10 mouse cellular contexts compared by ENCODE assay signal in the genomic region with DNA sequence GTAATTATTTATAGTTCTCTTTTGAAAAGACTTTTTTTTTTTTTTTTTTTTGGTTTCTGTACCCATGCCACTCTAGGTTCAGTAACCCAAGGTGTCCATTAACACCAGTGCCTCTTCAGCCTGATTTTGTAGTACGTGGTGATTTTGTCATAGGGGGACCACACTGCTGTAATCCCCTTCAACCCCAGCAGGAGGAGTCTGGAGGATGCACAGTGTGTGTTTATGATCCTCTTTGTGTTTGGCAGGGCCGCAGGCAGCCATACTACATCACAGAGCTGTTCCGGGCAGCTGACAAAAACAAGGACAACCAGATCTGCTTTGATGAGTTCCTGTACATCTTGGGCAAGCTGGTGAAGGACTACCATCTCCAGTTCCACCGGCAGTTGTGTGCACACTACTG. TPM values are rescaled to one million over a fixed set of nuclear protein-coding genes. Genes with fewer than 3 reads are reported as not detected.
DNase-seq lines count a peak whose midpoint lies in the region; ATAC-seq and TF ChIP-seq lines count a peak whose summit lies in the region.
"Had no signal": no experiment of that assay in that cellular context is flagged by ENCODE, and none has a peak within 500 bp of the region (broad histone marks: within the 10 kb centered on the region; RNA-seq: fewer than 3 reads in every experiment).

No protein-coding gene starts in this region.

- no peak for ATAC-seq in intestine, embryonic 14.5 days (replicated peaks; ENCODE audit: low FRiP score, low TSS enrichment, low read depth)
- ATAC-seq in intestine, embryonic 16.5 days = no peak

- no peak overlapping the region for H3K4me2 ChIP-seq in intestine, embryonic 14.5 days (ENCODE audit: low read length)
- H3K4me2 ChIP-seq in intestine, embryonic 16.5 days (ENCODE audit: low read depth, low read length) = no peak overlapping the region
- H3K4me2 ChIP-seq: liver, embryonic 13.5 days had no signal

- peak; percentile 45 for DNase-seq in intestine, embryonic 14.5 days (ENCODE audit: low spot score)
- peak; percentile 11 for DNase-seq in thymus, adult 2 months
- DNase-seq in thymus, postnatal 36 days = no peak
- DNase-seq in brain, embryonic 14.5 days (ENCODE audit: low read depth) = no peak
- no peak for DNase-seq in cerebellum, postnatal 4 days (ENCODE audit: low spot score in 2 of 2)
- DNase-seq in c-Kit-positive CD71-positive TER-119-positive erythroid progenitor cells, embryonic 14.5 days (ENCODE audit: low spot score) = no peak
- DNase-seq: liver, embryonic 13.5 days; right cerebral cortex, adult 18-20 months had no signal

- no peaks in the 10 kb centered on the region for H3K9me3 ChIP-seq in intestine, embryonic 14.5 days (ENCODE audit: control insufficient read depth, low read length)
- H3K9me3 ChIP-seq in intestine, embryonic 16.5 days (ENCODE audit: control insufficient read depth, low read length) = no peaks in the 10 kb centered on the region
- H3K9me3 ChIP-seq: liver, embryonic 13.5 days had no signal

- H3K36me3 ChIP-seq in intestine, embryonic 14.5 days (ENCODE audit: control insufficient read depth, insufficient read depth, low read length) = no peaks in the 10 kb centered on the region
- H3K36me3 ChIP-seq in intestine, embryonic 16.5 days (ENCODE audit: control insufficient read depth, insufficient read depth, low read length) = no peaks in the 10 kb centered on the region
- H3K36me3 ChIP-seq in thymus, adult 2 months (ENCODE audit: control insufficient read depth, insufficient read depth, low read length) = no peaks in the 10 kb centered on the region
- H3K36me3 ChIP-seq: liver, embryonic 13.5 days had no signal

- TF ChIP-seq POLR2A in thymus, adult 2 months (IDR thresholded peaks at IDR 0.05; ENCODE audit: control insufficient read depth, extremely low read depth, insufficient read depth, low read length, poor library complexity) = no peak
- no peak for TF ChIP-seq POLR2A in brain, embryonic 14.5 days (IDR thresholded peaks at IDR 0.05; ENCODE audit: borderline replicate concordance, extremely low read depth, insufficient read depth, insufficient read length, poor library complexity, severe bottlenecking)

- H3K27me3 ChIP-seq in intestine, embryonic 14.5 days (replicated peaks; ENCODE audit: control insufficient read depth, insufficient read depth, low read length) = 0 out of 2 replicates have a peak, but pooled peaks cover 2% of the 10 kb centered on the region
- no peaks in the 10 kb centered on the region; the same call in 1 of the 2 replicates for H3K27me3 ChIP-seq in intestine, embryonic 16.5 days (replicated peaks; ENCODE audit: control insufficient read depth, insufficient read depth, low read length)
- H3K27me3 ChIP-seq in thymus, adult 2 months (ENCODE audit: control insufficient read depth, insufficient read depth, low read length) = no peaks in the 10 kb centered on the region
- H3K27me3 ChIP-seq: liver, embryonic 13.5 days had no signal

- 64% methylated on average over 4 of the region's 4 CpGs for WGBS in intestine, embryonic 14.5 days
- WGBS in intestine, embryonic 16.5 days = 69% methylated on average over 4 of the region's 4 CpGs
- 77% methylated on average over 4 of the region's 4 CpGs for WGBS in thymus, adult 2 months

- no peak overlapping the region for H3K27ac ChIP-seq in intestine, embryonic 14.5 days (ENCODE audit: low read depth)
- H3K27ac ChIP-seq in intestine, embryonic 16.5 days (ENCODE audit: low read length) = no peak overlapping the region
- no peak overlapping the region for H3K27ac ChIP-seq in thymus, adult 2 months (ENCODE audit: control insufficient read depth, insufficient read depth, low read length)
- H3K27ac ChIP-seq: liver, embryonic 13.5 days had no signal

- no peaks in the 10 kb centered on the region for H3K4me1 ChIP-seq in intestine, embryonic 14.5 days (replicated peaks; ENCODE audit: control insufficient read depth, insufficient read depth, low read length)
- H3K4me1 ChIP-seq in intestine, embryonic 16.5 days (ENCODE audit: control insufficient read depth, insufficient read depth, low read length) = no peaks in the 10 kb centered on the region
- H3K4me1 ChIP-seq in thymus, adult 2 months (replicated peaks; ENCODE audit: control insufficient read depth, insufficient read depth, low read length) = no peaks in the 10 kb centered on the region
- H3K4me1 ChIP-seq: liver, embryonic 13.5 days had no signal

- H3K4me3 ChIP-seq in intestine, embryonic 14.5 days (ENCODE audit: low read depth, low read length) = no peak overlapping the region
- no peak overlapping the region for H3K4me3 ChIP-seq in intestine, embryonic 16.5 days (ENCODE audit: low read length)
- no peak overlapping the region for H3K4me3 ChIP-seq in thymus, adult 2 months (ENCODE audit: control insufficient read depth, insufficient read depth, low read length)
- H3K4me3 ChIP-seq: liver, embryonic 13.5 days had no signal

- TF ChIP-seq CTCF in thymus, adult 2 months (IDR thresholded peaks at IDR 0.05; ENCODE audit: borderline replicate concordance, control insufficient read depth, extremely low read depth, insufficient read depth, low read length, poor library complexity) = no peak
- TF ChIP-seq CTCF in brain, embryonic 14.5 days (IDR thresholded peaks at IDR 0.05; ENCODE audit: borderline replicate concordance, extremely low read depth, insufficient read depth, insufficient read length) = peak; percentile 30; the same call in 1 of the 2 replicates

- no peak overlapping the region for H3K9ac ChIP-seq in intestine, embryonic 14.5 days (ENCODE audit: low read length)
- H3K9ac ChIP-seq in intestine, embryonic 16.5 days (ENCODE audit: low read depth, low read length) = no peak overlapping the region
- H3K9ac ChIP-seq: liver, embryonic 13.5 days had no signal

RNA-seq across cellular contexts. Expression of a gene that starts 3.6 kb away (rescaled TPM):
- polyA plus RNA-seq in intestine, embryonic 14.5 days (2014; fragmentation: Nextera tagmentation; extraction: Ambion mirVana) = 0.13 TPM in 1 of 2 replicates, not detected in the other
- polyA plus RNA-seq in intestine, embryonic 16.5 days (2015; fragmentation: Nextera tagmentation; extraction: Ambion mirVana) = 0.17 and 0.42 TPM in 2 replicates
- 0.32 and 0.42 TPM in 2 replicates for polyA plus RNA-seq in thymus, adult 2 months (2012; rRNA removed)
- 0.14 TPM in 1 of 2 replicates, not detected in the other for polyA plus RNA-seq in brain, embryonic 14.5 days (2012; rRNA removed)
- polyA plus RNA-seq: liver, embryonic 13.5 days; testis, adult 2 months had no signal

RNA-seq across cellular contexts. Expression of a gene that starts 11.4 kb away (rescaled TPM):
- 2.3 and 14.3 TPM in 2 replicates for polyA plus RNA-seq in intestine, embryonic 14.5 days (2014; fragmentation: Nextera tagmentation; extraction: Ambion mirVana)
- 14.9 and 30.6 TPM in 2 replicates for polyA plus RNA-seq in intestine, embryonic 16.5 days (2015; fragmentation: Nextera tagmentation; extraction: Ambion mirVana)
- 13.3 and 13.8 TPM in 2 replicates for polyA plus RNA-seq in thymus, adult 2 months (2012; rRNA removed)
- polyA plus RNA-seq in brain, embryonic 14.5 days (2012; rRNA removed) = 3.0 and 7.4 TPM in 2 replicates
- polyA plus RNA-seq: testis, adult 2 months had no signal

RNA-seq across cellular contexts. Expression of a gene that starts 38.1 kb away (rescaled TPM):
- polyA plus RNA-seq in intestine, embryonic 14.5 days (2014; fragmentation: Nextera tagmentation; extraction: Ambion mirVana) = 1.6 and 5.3 TPM in 2 replicates
- 10.1 and 27.1 TPM in 2 replicates for polyA plus RNA-seq in intestine, embryonic 16.5 days (2015; fragmentation: Nextera tagmentation; extraction: Ambion mirVana)
- polyA plus RNA-seq in thymus, adult 2 months (2012; rRNA removed) = 13.6 and 14.4 TPM in 2 replicates
- 3.7 and 7.0 TPM in 2 replicates for polyA plus RNA-seq in brain, embryonic 14.5 days (2012; rRNA removed)
- polyA plus RNA-seq: testis, adult 2 months had no signal

RNA-seq across cellular contexts. Expression of a gene that starts 44.7 kb away (rescaled TPM):
- 359 and 401 TPM in 2 replicates for polyA plus RNA-seq in intestine, embryonic 14.5 days (2014; fragmentation: Nextera tagmentation; extraction: Ambion mirVana)
- 376 and 422 TPM in 2 replicates for polyA plus RNA-seq in intestine, embryonic 16.5 days (2015; fragmentation: Nextera tagmentation; extraction: Ambion mirVana)
- 62.7 and 96.8 TPM in 2 replicates for polyA plus RNA-seq in thymus, adult 2 months (2012; rRNA removed)
- polyA plus RNA-seq in brain, embryonic 14.5 days (2012; rRNA removed) = 22.2 and 26.1 TPM in 2 replicates

RNA-seq across cellular contexts. Expression of a gene that starts 49.1 kb away (rescaled TPM):
- polyA plus RNA-seq in intestine, embryonic 14.5 days (2014; fragmentation: Nextera tagmentation; extraction: Ambion mirVana) = 5.1 and 8.6 TPM in 2 replicates
- polyA plus RNA-seq in intestine, embryonic 16.5 days (2015; fragmentation: Nextera tagmentation; extraction: Ambion mirVana) = 13.2 and 16.0 TPM in 2 replicates
- polyA plus RNA-seq in thymus, adult 2 months (2012; rRNA removed) = not detected in 2 replicates
- polyA plus RNA-seq in brain, embryonic 14.5 days (2012; rRNA removed) = not detected in 2 replicates
- polyA plus RNA-seq: liver, embryonic 13.5 days; testis, adult 2 months had no signal

Comparison
In these comparisons a context has a peak if more than half of its experiments do, and no peak if none do; other contexts are left out.
1. DNase-seq: peak in intestine, embryonic 14.5 days (single experiment) and thymus, adult 2 months (single experiment); none in thymus, postnatal 36 days (0 of 2), brain, embryonic 14.5 days (single experiment), cerebellum, postnatal 4 days (0 of 2) and c-Kit-positive CD71-positive TER-119-positive erythroid progenitor cells, embryonic 14.5 days (single experiment).